Mouse (Mus musculus) cortical plate, adult 2 months (tissue): ENCODE results near the gene Vps41.

Experiments
- CTCF ChIP-seq: fragments of 200-500 bp; IDR thresholded peaks from 2 replicates; pipeline ENCODE4 v1.5.1; 2011; ENCODE audit warnings: mild to moderate bottlenecking, control low read depth, low read length; ENCODE audit not compliant: insufficient read depth; ENCODE audit errors: extremely low read depth
- POLR2A ChIP-seq: fragments of 200-500 bp; IDR thresholded peaks from 2 replicates; pipeline ENCODE4 v1.6.1; 2011; ENCODE audit warnings: mild to moderate bottlenecking, low read length, control low read depth; ENCODE audit not compliant: insufficient read depth; ENCODE audit errors: extremely low read depth

GRCm38 (mm10) chr13:18794454-18794853 is 77.4 kb downstream of the Vps41 start:
- TF ChIP-seq CTCF = no peak
- TF ChIP-seq POLR2A = no peak
